Mouse (Mus musculus) ES-E14 (cell line): ENCODE data around the gene Gm4981. TPM values are rescaled to one million over a fixed set of nuclear protein-coding genes. Genes with fewer than 3 reads are reported as not detected.
"Not testable (repeated sequence)": the region's sequence is repeated elsewhere in the genome, so short reads cannot be mapped to it uniquely, and the experiment has no call there.

Source experiments
- DNase-seq: peaks from one replicate; pipeline ENCODE4 v3.0.0-alpha.2; 2013; ENCODE audit warnings: low read depth, low spot score
- H3K27ac ChIP-seq: 2 replicates; pipeline ENCODE4 v1.5.1; 2012; ENCODE audit warnings: low read depth, mild to moderate bottlenecking, low read length, moderate library complexity, mixed read lengths; ENCODE audit not compliant: poor library complexity, insufficient read depth, severe bottlenecking
- H3K36me3 ChIP-seq: 2 replicates; pipeline ENCODE4 v1.6.1; 2012; ENCODE audit warnings: mild to moderate bottlenecking, low read length, moderate library complexity, mixed read lengths; ENCODE audit not compliant: control insufficient read depth, poor library complexity, insufficient read depth, severe bottlenecking
- H3K4me1 ChIP-seq, 2 experiments: fragments of 150-350 bp in 1 of 2; sonication (generic) in 1 of 2; 2 replicates each; pipeline ENCODE4 v1.6.1; 2012; ENCODE audit warnings: low read length in 2 of 2, mild to moderate bottlenecking in 1 of 2, mixed read lengths in 1 of 2; ENCODE audit not compliant: control insufficient read depth in 2 of 2, insufficient read depth in 2 of 2, poor library complexity in 1 of 2
- H3K4me3 ChIP-seq, 2 experiments: fragments of 150-350 bp in 1 of 2; sonication (generic) in 1 of 2; 2 replicates each; pipeline ENCODE4 v1.5.1; 2012; ENCODE audit warnings: low read length in 2 of 2, low read depth in 1 of 2, mild to moderate bottlenecking in 1 of 2, mixed read lengths in 1 of 2; ENCODE audit not compliant: insufficient read depth in 1 of 2, poor library complexity in 1 of 2, severe bottlenecking in 1 of 2
- H3K9ac ChIP-seq: 2 replicates; pipeline ENCODE4 v1.6.1; 2012; ENCODE audit warnings: low read depth, mild to moderate bottlenecking, low read length, mixed read lengths; ENCODE audit not compliant: poor library complexity, insufficient read depth, severe bottlenecking
- H3K9me3 ChIP-seq: fragments of 150-350 bp; sonication (generic); 2 replicates; pipeline ENCODE4 v1.6.1; 2012; ENCODE audit warnings: low read depth, mild to moderate bottlenecking, low read length; ENCODE audit not compliant: control insufficient read depth, insufficient read depth
- HCFC1 ChIP-seq: IDR thresholded peaks from 2 replicates; pipeline ENCODE4 v1.6.1; 2012; ENCODE audit warnings: low read length, inconsistent platforms, borderline replicate concordance; ENCODE audit not compliant: insufficient read depth
- in situ Hi-C, 2 experiments: fragments of 600-800 bp; cut with MboI; formaldehyde crosslinking; loops; one replicate each; pipeline ENCODE4 v1.15.1; 2025; ENCODE audit warnings: low sequenced_read_pairs in 2 of 2, inconsistent platforms in 1 of 2; ENCODE audit not compliant: unreplicated experiment in 2 of 2
- total RNA-seq: library from RNA; depleted of rRNA; stranded (reverse); fragments of 300-350 nt; gene quantifications from 2 replicates; pipeline ENCODE4 v1.2.3, GENCODE M21; 2012

Gm4981 gene
- total RNA-seq, 1 experiment: 0.40 TPM

GRCm38 (mm10) chr10:58233054-58233739 is 3.3 kb downstream of the Gm4981 start:
- H3K4me1 ChIP-seq, H3K27ac ChIP-seq, H3K9me3 ChIP-seq, H3K4me3 ChIP-seq, H3K36me3 ChIP-seq, in situ Hi-C loops, DNase-seq, H3K9ac ChIP-seq: not testable (repeated sequence)

DNA sequence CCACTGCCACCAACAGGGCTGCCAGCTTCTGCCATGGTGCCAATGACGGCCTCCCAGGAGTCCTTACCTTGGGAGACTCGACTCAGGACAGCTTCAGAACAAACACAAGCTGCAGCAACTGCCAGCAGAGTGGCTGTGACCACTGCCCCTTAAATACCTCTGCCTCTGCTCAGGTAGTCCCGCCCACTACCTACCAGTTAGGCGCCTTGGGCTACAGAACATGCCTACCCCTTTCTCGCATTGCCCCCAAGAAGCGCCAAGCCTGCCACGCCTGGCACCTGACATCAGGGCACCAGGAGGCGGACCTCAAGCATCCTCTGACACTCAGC is 3.9 kb downstream of the Gm4981 start, which contains the start of gene Duxf3:
Gene Duxf3, minus strand, starts transcription at position 35 of the 329 bp plus-strand sequence.
- H3K4me3 ChIP-seq: peak within 1 kb of the TSS in 1 of 2 experiments; percentile 0; a peak in 2 of 4 replicates
- H3K9me3 ChIP-seq, DNase-seq, H3K4me1 ChIP-seq, in situ Hi-C loops, H3K27ac ChIP-seq, H3K9ac ChIP-seq, H3K36me3 ChIP-seq: not testable (repeated sequence)

GRCm38 (mm10) chr10:58231779-58232640 is 4.5 kb downstream of the Gm4981 start:
- H3K36me3 ChIP-seq, H3K9me3 ChIP-seq, H3K27ac ChIP-seq, in situ Hi-C loops, H3K4me1 ChIP-seq, H3K9ac ChIP-seq: not testable (repeated sequence)
- TF ChIP-seq HCFC1: peak; percentile 60; the same call in 1 of the 2 replicates
- H3K4me3 ChIP-seq: peak overlapping the region in 1 of 2 experiments; percentile 0; a peak in 2 of 4 replicates
- DNase-seq: peak; percentile 62

DNA sequence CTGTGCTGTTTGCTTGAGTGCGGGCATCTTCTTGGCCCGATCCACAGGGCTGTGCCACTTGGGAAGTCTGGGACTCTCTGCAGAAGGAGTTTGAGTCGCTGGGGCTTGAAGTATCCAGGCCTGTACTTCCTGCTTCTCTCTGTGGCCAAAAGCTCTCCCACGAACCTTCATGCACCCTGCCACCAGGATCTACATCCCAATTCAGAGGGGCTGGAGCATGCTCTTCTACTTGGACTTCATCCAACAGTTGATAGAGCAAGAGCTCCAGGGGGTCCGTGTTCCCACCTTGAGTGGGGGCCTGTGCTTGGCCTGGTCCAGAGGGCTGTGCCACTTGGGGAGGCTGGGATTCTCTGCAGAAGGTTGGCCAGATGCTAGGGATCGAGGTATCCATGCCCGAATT is 5.4 kb downstream of the Gm4981 start:
- H3K27ac ChIP-seq, H3K4me1 ChIP-seq, H3K9ac ChIP-seq, H3K9me3 ChIP-seq, H3K36me3 ChIP-seq, H3K4me3 ChIP-seq, in situ Hi-C loops, DNase-seq: not testable (repeated sequence)

DNA sequence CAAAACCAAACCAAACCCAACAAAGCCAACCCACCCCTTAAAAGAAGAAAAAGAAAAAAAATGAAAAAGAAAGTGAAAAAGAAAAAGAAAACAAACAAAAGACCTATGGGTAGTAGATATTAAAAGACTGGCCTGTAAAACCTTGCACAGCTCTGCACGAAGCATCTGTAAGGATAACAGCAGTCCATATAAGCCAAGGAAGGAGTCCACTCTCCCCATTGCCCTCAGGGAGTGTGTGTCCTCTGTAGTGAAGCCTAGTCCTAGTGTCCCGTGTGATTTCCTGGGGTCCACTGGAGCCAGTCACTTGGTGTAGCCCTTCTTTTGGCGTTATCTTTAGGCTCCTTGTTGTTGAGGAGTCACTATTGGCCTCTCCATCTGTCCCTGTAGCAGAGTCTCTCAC is 6.5 kb downstream of the Gm4981 start:
- in situ Hi-C loops, H3K4me3 ChIP-seq, H3K4me1 ChIP-seq, H3K36me3 ChIP-seq, H3K9me3 ChIP-seq, H3K9ac ChIP-seq, DNase-seq, H3K27ac ChIP-seq: not testable (repeated sequence)

- DNase-seq, H3K4me3 ChIP-seq, H3K9me3 ChIP-seq, in situ Hi-C loops, H3K4me1 ChIP-seq, H3K9ac ChIP-seq, H3K27ac ChIP-seq, H3K36me3 ChIP-seq: not testable (repeated sequence)
These were observed 8.7 kb downstream of the Gm4981 start for GRCm38 (mm10) chr10:58227798-58228197.

DNA sequence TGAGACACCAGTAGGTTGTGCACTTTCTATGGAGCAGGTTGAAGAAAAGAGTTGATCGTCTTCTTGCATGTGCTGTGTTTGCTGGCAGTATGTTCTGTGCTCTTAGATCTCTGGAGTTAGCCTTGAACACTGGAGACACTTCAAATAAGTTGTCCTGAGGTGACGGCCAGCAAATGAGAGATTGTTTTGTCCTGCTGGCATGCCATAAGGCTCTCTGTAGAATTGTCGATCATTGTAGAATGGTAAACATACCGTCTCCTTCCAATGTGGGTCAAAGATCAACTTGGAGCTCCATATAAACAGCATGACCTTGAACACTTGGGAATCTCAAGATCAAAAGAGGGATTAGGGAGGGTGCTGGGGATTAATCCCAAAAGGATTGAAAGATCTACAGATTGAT is 10.1 kb downstream of the Gm4981 start:
- in situ Hi-C loops: not testable (repeated sequence)

More for the DNA sequence above, 10.1 kb downstream of the Gm4981 start:
- not testable (repeated sequence) for H3K27ac ChIP-seq, DNase-seq, H3K36me3 ChIP-seq, H3K9me3 ChIP-seq, H3K4me1 ChIP-seq, H3K9ac ChIP-seq, H3K4me3 ChIP-seq
